ENCODE assay signal across 26 mouse cellular contexts in genomic region chr14:61968467-61968866, GRCm38 (mm10).
DNase-seq lines count a peak whose midpoint lies in the region; ATAC-seq and TF ChIP-seq lines count a peak whose summit lies in the region.
"Had no signal": no experiment of that assay in that cellular context is flagged by ENCODE, and none has a peak within 500 bp of the region (broad histone marks: within the 10 kb centered on the region; RNA-seq: fewer than 3 reads in every experiment).

No protein-coding gene starts in this region.

- no peak overlapping the region for H3K4me2 ChIP-seq in liver, embryonic 11.5 days
- H3K4me2 ChIP-seq: forebrain, embryonic 13.5 days; heart, embryonic 13.5 days; liver, embryonic 13.5 days; lung, embryonic 15.5 days; midbrain, embryonic 12.5 days; neural tube, embryonic 13.5 days had no signal

- no peaks in the 10 kb centered on the region for H3K36me3 ChIP-seq in liver, adult 2 months (ENCODE audit: control insufficient read depth, insufficient read depth, low read length)
- H3K36me3 ChIP-seq in liver, embryonic 11.5 days (ENCODE audit: control insufficient read depth, insufficient read depth, low read length) = no peaks in the 10 kb centered on the region
- H3K36me3 ChIP-seq: heart, embryonic 13.5 days; liver, embryonic 13.5 days; lung, embryonic 15.5 days; midbrain, embryonic 12.5 days; neural tube, embryonic 13.5 days had no signal

- no peaks in the 10 kb centered on the region for H3K9me3 ChIP-seq in liver, embryonic 11.5 days (ENCODE audit: control insufficient read depth, low read length)
- H3K9me3 ChIP-seq: forebrain, embryonic 13.5 days; heart, embryonic 13.5 days; liver, embryonic 13.5 days; lung, embryonic 15.5 days; megakaryocyte, embryonic 14.5 days; midbrain, embryonic 12.5 days; neural tube, embryonic 13.5 days had no signal

- H3K4me1 ChIP-seq in liver, adult 2 months (ENCODE audit: control insufficient read depth, insufficient read depth, low read length) = no peaks in the 10 kb centered on the region
- no peaks in the 10 kb centered on the region for H3K4me1 ChIP-seq in liver, embryonic 11.5 days (replicated peaks; ENCODE audit: control insufficient read depth, insufficient read depth, low read length)
- H3K4me1 ChIP-seq: forebrain, embryonic 13.5 days; heart, embryonic 13.5 days; lung, embryonic 15.5 days; midbrain, embryonic 12.5 days; neural tube, embryonic 13.5 days had no signal

- DNase-seq in liver, adult 2 months (ENCODE audit: extremely low read depth, low read depth, low spot score) = peak; percentile 7
- no peak for DNase-seq in liver, embryonic 11.5 days (ENCODE audit: low spot score)
- DNase-seq in lung, postnatal 36 days = peak; percentile 39
- DNase-seq in lung, postnatal 4 days = no peak
- DNase-seq in large intestine, adult 2 months (ENCODE audit: low read depth, low spot score) = peak; percentile 53
- no peak for DNase-seq in gastrocnemius, postnatal 25 days
- no peak for DNase-seq in gastrocnemius, adult 8-10 months (ENCODE audit: low spot score in 2 of 2)
- DNase-seq in cerebellum, adult 11-12 months = no peak
- DNase-seq: adrenal gland, adult 2 months; adrenal gland, postnatal 36 days; cerebellum, adult 8-10 months; cerebellum, postnatal 36 days; heart, postnatal 10 days; kidney, postnatal 14 days; liver, embryonic 13.5 days; right cerebral cortex, postnatal 4 days; thymus, adult 18-20 months; thymus, postnatal 25 days had no signal

- TF ChIP-seq POLR2A in liver, adult 2 months (IDR thresholded peaks at IDR 0.05; ENCODE audit: extremely low read depth, insufficient read depth, low read length) = no peak

- H3K27me3 ChIP-seq in liver, adult 2 months (ENCODE audit: control insufficient read depth, insufficient read depth, low read length) = no peaks in the 10 kb centered on the region
- H3K27me3 ChIP-seq in liver, embryonic 11.5 days (replicated peaks; ENCODE audit: control insufficient read depth, insufficient read depth, low read length) = no peaks in the 10 kb centered on the region
- H3K27me3 ChIP-seq: forebrain, embryonic 13.5 days; heart, embryonic 13.5 days; liver, embryonic 13.5 days; lung, embryonic 15.5 days; megakaryocyte, embryonic 14.5 days; midbrain, embryonic 12.5 days; neural tube, embryonic 13.5 days had no signal

- no peak overlapping the region for H3K4me3 ChIP-seq in liver, adult 2 months (ENCODE audit: insufficient read depth, low read depth, low read length)
- H3K4me3 ChIP-seq in liver, embryonic 11.5 days (ENCODE audit: low read depth, low read length) = no peak overlapping the region
- H3K4me3 ChIP-seq: forebrain, embryonic 13.5 days; heart, embryonic 13.5 days; liver, embryonic 13.5 days; lung, embryonic 15.5 days; megakaryocyte, embryonic 14.5 days; midbrain, embryonic 12.5 days; neural tube, embryonic 13.5 days had no signal

- no peak overlapping the region for H3K27ac ChIP-seq in liver, adult 2 months (replicated peaks; ENCODE audit: insufficient read depth, low read depth, low read length)
- H3K27ac ChIP-seq in liver, embryonic 11.5 days (ENCODE audit: low read depth, low read length) = no peak overlapping the region
- H3K27ac ChIP-seq: forebrain, embryonic 13.5 days; heart, embryonic 13.5 days; liver, embryonic 13.5 days; lung, embryonic 15.5 days; midbrain, embryonic 12.5 days; neural tube, embryonic 13.5 days; stomach, postnatal 0 days had no signal

- H3K79me2 ChIP-seq in liver, adult 2 months (ENCODE audit: control insufficient read depth, insufficient read depth, low read length) = no peaks in the 10 kb centered on the region

- no peak for TF ChIP-seq CTCF in liver, adult 2 months (IDR thresholded peaks at IDR 0.05; ENCODE audit: low read depth, low read length)

- ATAC-seq in liver, embryonic 11.5 days (replicated peaks; ENCODE audit: low FRiP score) = no peak
- ATAC-seq: forebrain, embryonic 13.5 days; hindbrain, embryonic 16.5 days had no signal

- WGBS in liver, adult 2 months = 88% methylated on average over 1 of the region's 1 CpGs
- 80% methylated on average over 1 of the region's 1 CpGs for WGBS in liver, embryonic 11.5 days
- WGBS in large intestine, adult 2 months = 41% methylated on average over 1 of the region's 1 CpGs

- H3K9ac ChIP-seq in liver, adult 2 months (ENCODE audit: low read depth, low read length) = no peak overlapping the region
- H3K9ac ChIP-seq in liver, embryonic 11.5 days (ENCODE audit: low read depth, low read length) = no peak overlapping the region
- H3K9ac ChIP-seq: forebrain, embryonic 13.5 days; heart, embryonic 13.5 days; liver, embryonic 13.5 days; lung, embryonic 15.5 days; midbrain, embryonic 12.5 days; neural tube, embryonic 13.5 days had no signal

Comparison
In these comparisons a context has a peak if more than half of its experiments do, and no peak if none do; other contexts are left out.
1. DNase-seq: peak in liver, adult 2 months (single experiment), lung, postnatal 36 days (single experiment) and large intestine, adult 2 months (single experiment); none in liver, embryonic 11.5 days (single experiment), lung, postnatal 4 days (0 of 2), gastrocnemius, postnatal 25 days (single experiment), gastrocnemius, adult 8-10 months (0 of 2) and cerebellum, adult 11-12 months (single experiment).